Mouse (Mus musculus) liver, embryonic 18 days (tissue): Measurements from ENCODE around the gene Nhlh1. TPM values are rescaled to one million over a fixed set of nuclear protein-coding genes. Genes with fewer than 3 reads are reported as not detected.

Experiments
- polyA plus RNA-seq: library from polyadenylated mRNA; depleted of rRNA; stranded (reverse); fragments of >200 nt; gene quantifications from 2 replicates; pipeline ENCODE4 v1.2.3, GENCODE M21; 2012; rRNA removed

Nhlh1 gene
- polyA plus RNA-seq, result not detected in 2 replicates

GRCm38 (mm10) chr1:172057491-172057921 is at the start of gene Nhlh1:
Gene Nhlh1 (minus strand): TSS chr1:172057573.

GRCm38 (mm10) chr1:172082101-172082898 is 24.9 kb upstream of the Nhlh1 start, which contains the start of the genes Copa and Ncstn:
Gene Copa (plus strand): TSS chr1:172082529.
Gene Ncstn (minus strand): TSS chr1:172082795.

DNA sequence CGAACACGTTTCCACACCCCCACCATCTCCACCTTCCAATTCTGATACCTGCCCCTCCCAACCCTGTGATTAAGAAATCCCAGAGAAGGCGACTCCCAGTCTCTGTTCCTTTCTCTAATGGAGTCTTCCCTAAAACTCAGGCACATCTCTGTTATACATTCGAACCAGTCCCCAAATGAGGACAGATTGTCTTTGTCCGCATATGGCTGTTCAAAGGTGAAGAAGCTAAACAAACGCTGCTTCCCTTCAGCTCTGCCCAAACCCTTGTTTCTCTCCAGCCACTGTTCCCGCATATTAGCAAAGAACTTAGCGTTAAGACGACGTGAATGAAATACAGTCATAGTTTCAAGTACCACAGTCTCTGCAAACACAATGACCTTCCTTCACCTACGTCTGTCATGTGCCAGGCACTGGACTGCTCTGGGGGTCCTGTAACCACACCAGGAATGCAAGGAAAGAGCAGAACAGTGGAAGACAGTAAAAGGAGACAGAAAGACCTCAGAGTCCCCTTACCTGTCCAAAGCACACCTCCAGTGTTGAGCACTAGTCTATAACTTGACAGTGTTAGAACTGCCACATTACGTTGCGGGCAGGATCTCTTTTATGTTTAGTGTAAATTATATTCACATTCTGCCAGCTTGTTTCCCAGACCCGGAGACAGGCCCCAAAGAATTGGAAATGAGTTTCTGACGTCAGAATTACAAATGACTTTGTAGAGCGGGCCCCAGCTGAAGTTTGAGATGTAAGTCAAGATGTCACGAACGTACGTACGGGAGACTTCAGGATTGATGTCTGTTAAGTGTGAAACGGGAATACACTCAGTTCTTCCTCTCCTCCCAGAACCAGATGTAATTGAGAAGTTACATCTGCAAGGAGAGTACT is 28.7 kb downstream of the Nhlh1 start, which contains the start of gene Vangl2:
Gene Vangl2 (minus strand): TSS at position 51 of the 882 bp plus-strand sequence.

Other genes with a start within 250 kb of the Nhlh1 start
- gene Cd84, start 217.9 kb downstream of the Nhlh1 start, polyA plus RNA-seq, result 6.6 and 6.7 TPM in 2 replicates
- gene Gm10521, start 161.9 kb downstream of the Nhlh1 start, polyA plus RNA-seq, result 0.35 and 0.44 TPM in 2 replicates
- 2.2 and 3.1 TPM in 2 replicates for gene Slamf6, start 140.1 kb downstream of the Nhlh1 start, polyA plus RNA-seq
- gene Vangl2, start 29.1 kb downstream of the Nhlh1 start, polyA plus RNA-seq, result 0.65 and 0.95 TPM in 2 replicates
- 47.8 and 52.1 TPM in 2 replicates for gene Copa, start 25.0 kb upstream of the Nhlh1 start, polyA plus RNA-seq
- gene Ncstn, start 25.2 kb upstream of the Nhlh1 start, polyA plus RNA-seq, result 29.8 and 34.6 TPM in 2 replicates
- gene Pex19, start 69.2 kb upstream of the Nhlh1 start, polyA plus RNA-seq, result 40.4 and 44.5 TPM in 2 replicates
- 37.2 and 40.3 TPM in 2 replicates for gene Dcaf8, start 90.5 kb upstream of the Nhlh1 start, polyA plus RNA-seq
- gene Pea15a, start 149.2 kb upstream of the Nhlh1 start, polyA plus RNA-seq, result 15.3 and 17.4 TPM in 2 replicates
- gene Casq1, start 162.3 kb upstream of the Nhlh1 start, polyA plus RNA-seq, result 0.41 and 0.47 TPM in 2 replicates
- 0.03 and 0.05 TPM in 2 replicates for gene Atp1a4, start 200.8 kb upstream of the Nhlh1 start, polyA plus RNA-seq
- gene Igsf8, start 204.1 kb upstream of the Nhlh1 start, polyA plus RNA-seq, result 20.2 and 23.9 TPM in 2 replicates
- gene Atp1a2, start 240.5 kb upstream of the Nhlh1 start, polyA plus RNA-seq, result 0.09 and 0.12 TPM in 2 replicates